Mouse (Mus musculus): ENCODE results near the gene Acss2. TPM values are rescaled to one million over a fixed set of nuclear protein-coding genes. Genes with fewer than 3 reads are reported as not detected.
A peak's percentile ranks its signal among the peaks of the same experiment; 100 is the strongest.
"Not testable (repeated sequence)": the region's sequence is repeated elsewhere in the genome, so short reads cannot be mapped to it uniquely, and the experiment has no call there.

Acss2 gene
- polyA plus RNA-seq, 1 experiment, result 98.5 TPM

GRCm38 (mm10) chr2:155592854-155593283, 75.1 kb downstream of the Acss2 start:
- WGBS, result 0% methylated on average over 9 of the region's 9 CpGs
- no peak for TF ChIP-seq CTCF (IDR thresholded peaks at IDR 0.05; ENCODE audit: borderline replicate concordance, insufficient read depth, low read depth, low read length)
- no peak for TF ChIP-seq POLR2A (IDR thresholded peaks at IDR 0.05; ENCODE audit: borderline replicate concordance, insufficient read depth, low read length)
- DNase-seq, result no peak

DNA sequence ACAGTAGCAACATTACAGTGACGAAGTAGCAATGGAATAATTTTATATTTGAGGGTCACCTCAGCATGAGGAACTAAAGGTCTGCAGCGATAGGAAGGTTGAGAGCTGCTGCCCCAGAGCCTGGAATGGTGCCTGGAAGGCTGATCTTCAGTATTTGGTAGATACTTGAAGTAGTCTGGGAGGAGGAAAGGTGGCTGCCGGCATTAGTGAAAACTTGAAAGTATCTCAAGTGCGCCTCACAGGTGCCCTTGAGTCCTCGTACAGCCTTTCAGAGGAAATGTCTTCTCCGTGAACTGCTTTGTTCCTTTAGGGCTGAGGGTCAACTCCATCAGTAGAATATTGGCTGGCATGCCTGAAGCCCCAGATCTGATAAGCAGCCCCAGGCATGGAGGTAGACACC, 77.8 kb downstream of the Acss2 start:
- 85% methylated on average over 6 of the region's 6 CpGs for WGBS
- Histone ChIP-seq H3K4me1 (ENCODE audit: control insufficient read depth, insufficient read depth, low read length) (no peaks in the 10 kb centered on the region), H3K27me3 (ENCODE audit: control insufficient read depth, insufficient read depth, low read length) (no peaks in the 10 kb centered on the region), H3K27ac (ENCODE audit: insufficient read depth, low read length) (no peak overlapping the region), H3K4me3 (replicated peaks; ENCODE audit: insufficient read depth, low read depth, low read length) (no peak overlapping the region)
- no peak for TF ChIP-seq CTCF (IDR thresholded peaks at IDR 0.05; ENCODE audit: borderline replicate concordance, insufficient read depth, low read depth, low read length)
- no peak for TF ChIP-seq POLR2A (IDR thresholded peaks at IDR 0.05; ENCODE audit: borderline replicate concordance, insufficient read depth, low read length)
- DNase-seq, result no peak

More at GRCm38 (mm10) chr2:155592854-155593283, 75.1 kb downstream of the Acss2 start:
- Histone ChIP-seq H3K27ac (ENCODE audit: insufficient read depth, low read length) (peak overlapping the region; percentile 82), H3K4me1 (ENCODE audit: control insufficient read depth, insufficient read depth, low read length) (no peaks in the 10 kb centered on the region), H3K4me3 (replicated peaks; ENCODE audit: insufficient read depth, low read depth, low read length) (peak overlapping the region; percentile 98), H3K27me3 (ENCODE audit: control insufficient read depth, insufficient read depth, low read length) (no peaks in the 10 kb centered on the region)

GRCm38 (mm10) chr2:155603707-155604106, 86.0 kb downstream of the Acss2 start:
- H3K4me3 ChIP-seq (replicated peaks; ENCODE audit: insufficient read depth, low read depth, low read length), result no peak overlapping the region
- H3K27ac ChIP-seq (ENCODE audit: insufficient read depth, low read length), result no peak overlapping the region
- H3K27me3 ChIP-seq (ENCODE audit: control insufficient read depth, insufficient read depth, low read length), result no peaks in the 10 kb centered on the region
- peaks cover 10% of the 10 kb centered on the region; the same call in 1 of the 2 replicates for H3K4me1 ChIP-seq (ENCODE audit: control insufficient read depth, insufficient read depth, low read length)
- no peak for TF ChIP-seq CTCF (IDR thresholded peaks at IDR 0.05; ENCODE audit: borderline replicate concordance, insufficient read depth, low read depth, low read length)
- TF ChIP-seq POLR2A (IDR thresholded peaks at IDR 0.05; ENCODE audit: borderline replicate concordance, insufficient read depth, low read length), result no peak
- no peak for DNase-seq
- WGBS, result 79% methylated on average over 3 of the region's 3 CpGs

DNA sequence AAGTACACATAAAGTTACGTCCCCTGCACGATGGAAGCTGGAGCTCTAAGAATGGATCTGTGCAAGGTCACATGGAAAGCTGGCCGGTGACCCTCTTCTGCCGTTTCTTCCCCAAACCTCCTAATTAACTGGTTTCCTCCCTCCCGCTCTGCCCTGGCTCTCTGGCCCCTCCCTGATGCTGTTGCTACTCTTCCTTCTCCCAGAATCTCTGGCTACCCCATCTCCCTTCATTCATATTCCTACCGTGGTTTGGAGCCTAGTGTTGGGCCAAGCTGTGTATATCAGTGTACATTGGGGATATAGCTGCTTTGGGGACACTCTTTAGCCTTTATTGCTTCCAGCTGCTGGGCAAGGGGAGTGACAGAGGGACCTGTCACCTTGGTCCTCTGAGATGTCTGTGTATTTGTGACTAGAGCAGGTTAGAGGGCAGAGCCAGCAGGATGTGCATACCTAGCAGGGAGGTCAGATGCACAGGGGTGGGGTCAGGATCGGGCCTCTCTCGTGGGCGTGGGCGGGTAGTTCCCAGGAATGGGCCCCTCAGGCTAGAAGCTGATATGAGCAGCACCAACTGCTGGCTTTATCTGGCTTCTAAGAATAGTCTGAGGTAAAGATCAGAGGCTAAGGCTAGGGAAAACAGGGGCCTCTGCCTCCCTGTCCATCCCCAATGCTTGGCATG, 87.0 kb downstream of the Acss2 start:
- WGBS, result 72% methylated on average over 10 of the region's 10 CpGs
- Histone ChIP-seq H3K4me3 (replicated peaks; ENCODE audit: insufficient read depth, low read depth, low read length) (no peak overlapping the region), H3K4me1 (ENCODE audit: control insufficient read depth, insufficient read depth, low read length) (peaks cover 10% of the 10 kb centered on the region; the same call in 1 of the 2 replicates), H3K27ac (ENCODE audit: insufficient read depth, low read length) (no peak overlapping the region), H3K27me3 (ENCODE audit: control insufficient read depth, insufficient read depth, low read length) (no peaks in the 10 kb centered on the region)
- TF ChIP-seq CTCF (IDR thresholded peaks at IDR 0.05; ENCODE audit: borderline replicate concordance, insufficient read depth, low read depth, low read length) (no peak), POLR2A (IDR thresholded peaks at IDR 0.05; ENCODE audit: borderline replicate concordance, insufficient read depth, low read length) (no peak)
- no peak for DNase-seq

DNA sequence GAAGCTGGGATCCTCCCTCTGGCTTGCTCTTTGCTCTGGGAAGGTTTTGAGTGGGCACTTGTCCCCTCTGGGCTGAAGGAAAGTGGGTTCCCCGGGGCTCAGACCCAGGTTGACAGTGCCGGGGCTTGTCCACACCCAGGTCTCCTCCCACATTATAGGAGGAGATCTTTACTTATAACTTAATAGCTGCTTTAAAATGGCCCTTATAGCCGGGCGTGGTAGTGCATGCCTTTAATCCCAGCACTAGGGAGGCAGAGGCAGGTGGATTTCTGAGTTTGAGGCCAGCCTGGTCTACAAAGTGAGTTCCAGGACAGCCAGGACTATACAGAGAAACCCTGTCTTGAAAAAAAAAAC, 87.5 kb downstream of the Acss2 start:
- not testable (repeated sequence) for H3K4me1 ChIP-seq (ENCODE audit: control insufficient read depth, insufficient read depth, low read length); H3K27ac ChIP-seq (ENCODE audit: insufficient read depth, low read length); H3K4me3 ChIP-seq (replicated peaks; ENCODE audit: insufficient read depth, low read depth, low read length); H3K27me3 ChIP-seq (ENCODE audit: control insufficient read depth, insufficient read depth, low read length); DNase-seq
- WGBS, result 90% methylated on average over 4 of the region's 4 CpGs

- TF ChIP-seq POLR2A (IDR thresholded peaks at IDR 0.05; ENCODE audit: borderline replicate concordance, insufficient read depth, low read length) (no peak), CTCF (IDR thresholded peaks at IDR 0.05; ENCODE audit: borderline replicate concordance, insufficient read depth, low read depth, low read length) (0 out of 2 replicates have a peak, but pooled peaks have one; percentile 23)
- Histone ChIP-seq H3K27me3 (ENCODE audit: control insufficient read depth, insufficient read depth, low read length) (no peaks in the 10 kb centered on the region), H3K4me3 (replicated peaks; ENCODE audit: insufficient read depth, low read depth, low read length) (no peak overlapping the region), H3K27ac (ENCODE audit: insufficient read depth, low read length) (no peak overlapping the region), H3K4me1 (ENCODE audit: control insufficient read depth, insufficient read depth, low read length) (peaks cover 10% of the 10 kb centered on the region; the same call in 1 of the 2 replicates)
- peak; percentile 76 to 82 for DNase-seq
- WGBS, result 40% methylated on average over 4 of the region's 4 CpGs
These were observed 88.6 kb downstream of the Acss2 start for GRCm38 (mm10) chr2:155606360-155606759.

DNA sequence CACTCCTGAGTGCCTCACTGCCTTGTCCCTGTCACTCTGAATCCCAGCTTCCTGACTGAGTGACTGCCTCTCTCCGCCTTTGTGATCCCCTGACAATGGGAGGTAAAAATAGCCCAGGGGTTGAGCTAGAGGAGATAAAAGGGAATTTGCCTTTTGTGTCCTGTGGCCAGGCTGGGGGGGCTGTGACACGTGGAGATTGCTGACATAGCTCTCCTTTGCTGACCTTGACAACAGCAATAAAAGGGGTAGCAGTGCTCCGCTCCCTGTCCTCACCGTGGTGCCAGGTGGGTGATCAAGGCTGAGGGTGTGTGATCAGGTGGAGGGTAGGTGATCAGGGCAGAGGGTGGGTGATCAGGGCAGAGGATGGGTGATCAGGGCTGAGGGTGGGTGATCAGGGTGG, 93.2 kb downstream of the Acss2 start, which contains the start of gene Myh7b:
Gene Myh7b, plus strand, starts transcription at position 235 of the 400 bp plus-strand sequence.
- Histone ChIP-seq H3K4me3 (replicated peaks; ENCODE audit: insufficient read depth, low read depth, low read length) (no peak within 1 kb of the TSS), H3K27ac (ENCODE audit: insufficient read depth, low read length) (no peak within 1 kb of the TSS), H3K4me1 (ENCODE audit: control insufficient read depth, insufficient read depth, low read length) (peaks cover 10% of the 10 kb centered on the region), H3K27me3 (ENCODE audit: control insufficient read depth, insufficient read depth, low read length) (no peaks in the 10 kb centered on the region)
- 40% methylated on average over 4 of the region's 4 CpGs for WGBS
- DNase-seq, result no peak
- TF ChIP-seq POLR2A (IDR thresholded peaks at IDR 0.05; ENCODE audit: borderline replicate concordance, insufficient read depth, low read length) (no peak), CTCF (IDR thresholded peaks at IDR 0.05; ENCODE audit: borderline replicate concordance, insufficient read depth, low read depth, low read length) (no peak)

GRCm38 (mm10) chr2:155611834-155612550, 94.2 kb downstream of the Acss2 start:
- Histone ChIP-seq H3K27ac (ENCODE audit: insufficient read depth, low read length) (no peak overlapping the region), H3K27me3 (ENCODE audit: control insufficient read depth, insufficient read depth, low read length) (no peaks in the 10 kb centered on the region), H3K4me1 (ENCODE audit: control insufficient read depth, insufficient read depth, low read length) (peaks cover 4% of the 10 kb centered on the region; the same call in 1 of the 2 replicates), H3K4me3 (replicated peaks; ENCODE audit: insufficient read depth, low read depth, low read length) (no peak overlapping the region)
- 93% methylated on average over 9 of the region's 9 CpGs for WGBS
- TF ChIP-seq POLR2A (IDR thresholded peaks at IDR 0.05; ENCODE audit: borderline replicate concordance, insufficient read depth, low read length) (no peak), CTCF (IDR thresholded peaks at IDR 0.05; ENCODE audit: borderline replicate concordance, insufficient read depth, low read depth, low read length) (no peak)
- no peak for DNase-seq

Measured in cerebellum, adult 2 months (tissue).